Mouse (Mus musculus): ENCODE results near the gene Dscaml1.

GRCm38 (mm10) chr9:45580069-45580795, 153.8 kb downstream of the Dscaml1 start:
- TF ChIP-seq POLR2A (IDR thresholded peaks at IDR 0.05; ENCODE audit: low read depth, low read length) (no peak), CTCF (IDR thresholded peaks at IDR 0.05; ENCODE audit: extremely low read depth, insufficient read length, insufficient replicate concordance, low read depth, low read length) (no peak)

All from small intestine, adult 2 months (tissue).